Mouse (Mus musculus) liver, adult 2 months (tissue): ENCODE results near the gene Krt27. TPM values are rescaled to one million over a fixed set of nuclear protein-coding genes. Genes with fewer than 3 reads are reported as not detected.

ENCODE experiments used
- DNase-seq: peaks from one replicate; pipeline ENCODE4 v3.0.0-alpha.2; 2011; ENCODE audit warnings: low read depth, low spot score; ENCODE audit errors: extremely low read depth
- H3K27ac ChIP-seq: fragments of 200-500 bp; replicated peaks from 2 replicates; pipeline ENCODE4 v1.5.1; 2012; ENCODE audit warnings: low read depth, mild to moderate bottlenecking, control low read depth, inconsistent platforms, low read length; ENCODE audit not compliant: insufficient read depth
- H3K27me3 ChIP-seq: fragments of 200-500 bp; 2 replicates; pipeline ENCODE4 v1.6.1; 2012; ENCODE audit warnings: mild to moderate bottlenecking, moderate library complexity, low read length, inconsistent platforms; ENCODE audit not compliant: control insufficient read depth, insufficient read depth
- H3K36me3 ChIP-seq: fragments of 200-500 bp; 2 replicates; pipeline ENCODE4 v1.6.1; 2012; ENCODE audit warnings: low read length, inconsistent platforms; ENCODE audit not compliant: control insufficient read depth, insufficient read depth
- H3K4me1 ChIP-seq: fragments of 200-500 bp; 2 replicates; pipeline ENCODE4 v1.6.1; 2011; ENCODE audit warnings: low read length; ENCODE audit not compliant: control insufficient read depth, insufficient read depth
- H3K4me3 ChIP-seq: fragments of 200-500 bp; 2 replicates; pipeline ENCODE4 v1.5.1; 2011; ENCODE audit warnings: low read depth, mild to moderate bottlenecking, control low read depth, low read length, moderate library complexity; ENCODE audit not compliant: insufficient read depth
- H3K79me2 ChIP-seq: fragments of 200-500 bp; 2 replicates; pipeline ENCODE4 v1.6.1; 2012; ENCODE audit warnings: inconsistent platforms, mild to moderate bottlenecking, low read length, moderate library complexity; ENCODE audit not compliant: control insufficient read depth, insufficient read depth
- H3K9ac ChIP-seq: fragments of 200-500 bp; 2 replicates; pipeline ENCODE4 v1.6.1; 2012; ENCODE audit warnings: low read depth, mild to moderate bottlenecking, control low read depth, inconsistent platforms, low read length
- CTCF ChIP-seq: fragments of 200-500 bp; IDR thresholded peaks from 2 replicates; pipeline ENCODE4 v1.5.1; 2011; ENCODE audit warnings: low read depth, low read length, control low read depth
- POLR2A ChIP-seq: fragments of 200-500 bp; IDR thresholded peaks from 2 replicates; pipeline ENCODE4 v1.6.1; 2011; ENCODE audit warnings: low read length, control low read depth; ENCODE audit not compliant: insufficient read depth; ENCODE audit errors: extremely low read depth
- WGBS: fragments of 180-500 bp; shearing (Covaris S2); methylation state at CpG from one replicate; pipeline ENCODE4 v1.1.7; 2018; 5-methylcytosine and 5-hydroxymethylcytosine counted together
- polyA plus RNA-seq: library from polyadenylated mRNA; depleted of rRNA; stranded (reverse); fragments of >200 nt; gene quantifications from 2 replicates; pipeline ENCODE4 v1.2.3, GENCODE M21; 2012; rRNA removed
- total RNA-seq: library from RNA; depleted of rRNA; stranded (reverse); fragments of >200 nt; gene quantifications from 2 replicates; pipeline ENCODE4 v1.2.3, GENCODE M21; 2014; rRNA removed

Gene Krt27
- not detected in 2 replicates for total RNA-seq
- polyA plus RNA-seq = not detected in 2 replicates

- H3K4me3 ChIP-seq = no peak within 1 kb of the TSS
- H3K79me2 ChIP-seq = no peaks in the 10 kb centered on the region
- DNase-seq = no peak
- no peaks in the 10 kb centered on the region for H3K27me3 ChIP-seq
- no peaks in the 10 kb centered on the region for H3K36me3 ChIP-seq
- no peak within 1 kb of the TSS for H3K27ac ChIP-seq
- H3K4me1 ChIP-seq = no peaks in the 10 kb centered on the region
- 74% methylated on average over 12 of the region's 12 CpGs for WGBS
- TF ChIP-seq CTCF (no peak), POLR2A (no peak)
- no peak within 1 kb of the TSS for H3K9ac ChIP-seq
Observed at GRCm38 (mm10) chr11:99351004-99351403, at the start of gene Krt27. TSS of gene Krt27 (minus strand) at chr11:99351104.

- Histone ChIP-seq H3K27me3 (peaks cover 8% of the 10 kb centered on the region; the same call in 1 of the 2 replicates), H3K27ac (no peak overlapping the region), H3K4me1 (no peaks in the 10 kb centered on the region), H3K79me2 (no peaks in the 10 kb centered on the region), H3K36me3 (no peaks in the 10 kb centered on the region), H3K4me3 (no peak overlapping the region), H3K9ac (no peak overlapping the region)
- WGBS = 83% methylated on average over 13 of the region's 13 CpGs
- DNase-seq = no peak
- TF ChIP-seq CTCF (no peak), POLR2A (no peak)
Observed at GRCm38 (mm10) chr11:99399956-99400549, 49.1 kb upstream of the Krt27 start.

- H3K36me3 ChIP-seq = no peaks in the 10 kb centered on the region
- no peak overlapping the region for H3K9ac ChIP-seq
- no peak for DNase-seq
- H3K4me3 ChIP-seq = no peak overlapping the region
- WGBS = 54% methylated on average over 8 of the region's 8 CpGs
- no peaks in the 10 kb centered on the region for H3K4me1 ChIP-seq
- peaks cover 8% of the 10 kb centered on the region; the same call in 1 of the 2 replicates for H3K27me3 ChIP-seq
- TF ChIP-seq POLR2A (no peak), CTCF (no peak)
- H3K79me2 ChIP-seq = no peaks in the 10 kb centered on the region
- no peak overlapping the region for H3K27ac ChIP-seq
Observed at GRCm38 (mm10) chr11:99398832-99399231, 47.9 kb upstream of the Krt27 start.

GRCm38 (mm10) chr11:99398084-99398483 lies 47.2 kb upstream of the Krt27 start:
- H3K9ac ChIP-seq = no peak overlapping the region
- no peak overlapping the region for H3K27ac ChIP-seq
- no peaks in the 10 kb centered on the region for H3K36me3 ChIP-seq
- DNase-seq = no peak
- 70% methylated on average over 3 of the region's 3 CpGs for WGBS
- H3K4me3 ChIP-seq = no peak overlapping the region
- H3K27me3 ChIP-seq = peaks cover 8% of the 10 kb centered on the region; the same call in 1 of the 2 replicates
- H3K4me1 ChIP-seq = no peaks in the 10 kb centered on the region
- no peak for TF ChIP-seq POLR2A
- TF ChIP-seq CTCF = no peak
- no peaks in the 10 kb centered on the region for H3K79me2 ChIP-seq

- Histone ChIP-seq H3K9ac (no peak overlapping the region), H3K79me2 (no peaks in the 10 kb centered on the region), H3K27me3 (peaks cover 6% of the 10 kb centered on the region; the same call in 1 of the 2 replicates), H3K36me3 (no peaks in the 10 kb centered on the region), H3K27ac (no peak overlapping the region), H3K4me3 (no peak overlapping the region), H3K4me1 (no peaks in the 10 kb centered on the region)
- DNase-seq = no peak
- 85% methylated on average over 2 of the region's 2 CpGs for WGBS
- no peak for TF ChIP-seq CTCF
- no peak for TF ChIP-seq POLR2A
Observed at GRCm38 (mm10) chr11:99396661-99397060, 45.8 kb upstream of the Krt27 start.

- H3K4me3 ChIP-seq = no peak overlapping the region
- 55% methylated on average over 3 of the region's 3 CpGs for WGBS
- H3K27ac ChIP-seq = no peak overlapping the region
- H3K4me1 ChIP-seq = no peaks in the 10 kb centered on the region
- H3K27me3 ChIP-seq = peaks cover 6% of the 10 kb centered on the region; the same call in 1 of the 2 replicates
- H3K9ac ChIP-seq = no peak overlapping the region
- TF ChIP-seq CTCF = no peak
- TF ChIP-seq POLR2A = no peak
- DNase-seq = no peak
- no peaks in the 10 kb centered on the region for H3K79me2 ChIP-seq
- no peaks in the 10 kb centered on the region for H3K36me3 ChIP-seq
Observed at GRCm38 (mm10) chr11:99396034-99396433, 45.1 kb upstream of the Krt27 start.
